Mouse (Mus musculus) thymus, adult 18-20 months (tissue): Measurements from ENCODE around the gene Tmpo.

ENCODE experiments used
- DNase-seq, 2 experiments: peaks; one replicate each; pipeline ENCODE4 v3.0.0; 2022; ENCODE audit warnings: mixed read lengths in 2 of 2

Gene Tmpo

DNA sequence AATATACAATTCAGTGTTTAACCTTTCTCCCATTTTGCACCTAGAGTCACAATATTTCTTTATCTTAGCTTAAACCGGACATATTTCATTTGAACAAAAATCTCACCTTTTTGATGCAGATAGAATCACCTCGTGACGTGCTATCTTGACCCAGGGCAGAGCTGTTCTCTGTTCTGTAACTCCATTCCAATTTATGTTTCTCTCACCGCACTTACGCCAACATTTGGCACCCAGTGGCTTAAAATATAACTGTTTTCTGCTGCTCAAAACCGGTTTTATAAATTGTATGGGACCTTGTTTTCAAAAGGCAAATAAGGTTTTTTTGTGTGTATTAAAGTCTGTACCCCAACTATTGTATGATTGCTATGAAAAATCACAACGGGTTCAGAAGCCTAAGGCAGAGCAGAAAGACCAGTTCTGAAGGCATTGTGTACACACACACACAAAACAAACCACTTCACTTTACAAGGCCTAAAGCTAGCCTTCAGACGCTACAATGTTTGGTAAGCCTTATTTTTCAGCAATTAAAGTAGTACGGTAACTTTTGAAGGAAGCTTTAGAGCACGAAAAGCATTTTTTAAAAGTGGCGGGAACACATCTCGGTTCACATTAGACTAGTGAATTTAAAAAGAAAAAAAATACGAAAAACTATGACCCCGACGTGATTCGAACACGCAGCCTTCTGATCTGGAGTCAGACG is at the start of gene Tmpo:
Tmpo (minus strand) TSS at position 555 of the 700 bp plus-strand sequence.
- no peak for DNase-seq

- DNase-seq, result no peak
Measured at GRCm38 (mm10) chr10:91230400-91230799, 49.3 kb upstream of the Tmpo start.

DNA sequence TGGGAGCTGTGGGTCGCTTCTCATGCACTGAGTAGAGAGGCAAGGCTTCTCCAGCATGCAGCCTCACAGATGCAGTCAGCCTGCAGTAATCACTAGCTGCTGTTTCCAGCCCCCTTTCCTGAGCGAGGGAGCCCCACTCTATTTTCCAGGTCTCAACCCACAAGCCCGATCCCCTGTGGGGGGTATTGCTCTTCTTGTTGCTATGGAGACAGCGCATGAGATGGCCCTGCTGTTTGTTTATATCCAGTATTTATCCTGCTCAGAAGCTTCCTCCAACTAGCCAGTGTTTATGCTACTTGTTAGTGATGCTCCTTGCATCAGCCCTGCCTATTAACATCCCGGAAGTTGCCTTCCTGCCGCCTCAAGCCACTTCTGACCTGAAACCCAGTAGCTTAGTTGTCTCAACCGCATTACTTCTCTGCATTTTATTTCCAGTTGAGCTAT is 48.4 kb upstream of the Tmpo start:
- no peak for DNase-seq

DNA sequence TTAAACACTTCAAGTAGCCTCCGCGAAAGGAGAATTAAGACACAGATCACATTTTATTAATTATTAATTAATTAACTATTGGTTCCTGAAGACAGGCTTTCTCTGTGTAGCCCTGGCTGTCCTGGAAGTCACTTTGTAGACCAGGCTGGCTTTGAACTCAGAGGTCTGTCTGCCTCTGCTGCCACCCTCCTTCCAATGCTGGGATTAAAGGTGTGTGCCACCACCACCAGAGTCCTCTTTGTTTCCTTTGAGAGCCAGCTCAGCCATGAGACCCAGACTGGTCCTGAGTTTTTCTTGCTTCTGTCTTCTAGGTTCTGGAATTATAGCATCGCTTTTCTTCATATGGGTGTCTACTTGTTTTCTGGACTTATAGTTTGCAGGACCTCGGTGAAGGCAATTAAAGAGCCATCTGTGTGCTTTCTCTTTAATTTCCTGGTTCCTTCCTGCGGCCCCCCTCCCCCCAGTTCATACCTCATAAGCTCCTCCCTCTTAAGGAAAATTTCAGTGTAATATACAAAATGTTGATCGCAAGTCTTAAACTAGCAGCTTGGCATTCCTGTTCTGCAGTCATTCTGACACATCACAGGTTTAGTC is 47.9 kb upstream of the Tmpo start:
- no peak for DNase-seq

DNA sequence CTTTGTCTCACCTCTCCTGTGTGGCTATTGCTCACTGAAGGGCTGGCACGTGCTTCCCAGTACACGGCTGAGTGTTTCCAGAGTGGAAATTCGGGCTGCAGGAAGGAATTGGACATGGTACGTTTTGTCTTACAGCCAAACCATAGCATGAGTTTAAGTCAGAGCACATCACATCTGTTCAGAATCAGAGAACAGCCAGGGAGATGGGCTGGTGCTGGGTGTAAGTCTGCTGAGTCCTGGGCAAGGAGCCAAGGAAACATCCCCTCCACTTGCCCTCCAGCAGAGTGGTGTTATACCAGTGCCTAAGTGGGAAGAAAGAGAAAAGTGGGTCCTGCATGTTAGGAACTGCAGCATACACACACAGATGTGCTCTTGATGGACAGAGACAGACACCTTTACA is 45.9 kb upstream of the Tmpo start:
- no peak for DNase-seq

DNA sequence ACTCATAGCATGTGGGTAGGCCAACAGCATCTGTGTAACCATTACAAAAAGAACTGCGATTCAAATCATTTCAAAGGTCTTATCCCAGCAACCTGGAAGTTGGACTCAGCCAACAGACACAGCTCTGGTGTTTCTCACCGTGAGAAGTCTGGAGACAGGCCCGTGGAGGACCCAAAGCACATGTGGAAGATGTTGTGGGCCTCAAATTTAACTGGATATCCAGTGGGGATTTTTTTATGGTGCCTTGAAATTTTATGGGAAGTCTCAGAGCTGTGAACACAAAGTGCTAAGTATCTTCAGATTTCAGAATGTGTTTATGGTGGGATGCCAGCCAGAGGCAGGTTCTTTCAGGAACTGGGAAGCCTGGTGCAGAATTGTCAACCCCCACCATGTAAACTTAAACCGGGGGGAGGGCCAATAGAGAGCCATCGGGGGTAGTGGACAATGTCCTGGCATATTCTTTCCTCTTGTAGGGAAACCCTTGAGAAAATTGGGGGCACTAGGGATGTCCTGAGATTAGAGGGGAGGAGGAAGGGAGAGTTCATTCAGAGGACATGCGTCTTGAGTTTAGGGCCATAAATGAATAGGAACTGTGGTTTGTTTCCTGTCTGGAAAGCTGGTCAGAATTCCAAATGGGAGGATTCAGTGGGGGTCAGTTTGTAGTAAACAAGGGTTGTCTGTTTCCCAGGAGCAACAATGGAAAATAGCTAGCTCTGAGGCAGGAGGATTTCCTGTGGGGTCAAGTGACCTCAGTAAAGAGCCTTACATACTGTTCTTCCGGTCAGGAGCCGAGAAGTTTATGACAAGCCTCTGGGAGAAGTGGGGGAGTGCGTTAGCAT is 41.5 kb upstream of the Tmpo start:
- DNase-seq, result no peak

- no peak for DNase-seq
Measured at GRCm38 (mm10) chr10:91208899-91209667, 28.0 kb upstream of the Tmpo start.

DNA sequence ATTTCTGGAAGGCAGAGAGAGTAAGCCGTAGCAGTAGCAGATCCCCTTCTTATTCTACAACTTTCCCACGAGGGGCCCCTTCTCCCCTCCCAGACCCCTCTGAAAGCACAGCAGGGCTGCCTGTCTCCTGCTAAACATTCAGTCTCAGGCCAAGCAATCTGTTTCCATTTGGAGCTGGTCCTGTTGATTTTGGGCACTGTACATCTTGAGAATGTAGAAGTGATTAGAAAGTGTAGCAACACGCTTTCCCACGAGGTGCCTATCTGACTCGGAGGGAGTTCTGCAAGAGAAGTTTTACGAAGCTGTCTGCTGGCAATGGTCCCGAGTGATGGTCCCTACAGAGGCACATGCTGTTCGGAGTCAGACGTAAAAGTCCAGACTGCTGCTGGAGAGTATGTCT is 27.3 kb upstream of the Tmpo start:
- no peak for DNase-seq

DNA sequence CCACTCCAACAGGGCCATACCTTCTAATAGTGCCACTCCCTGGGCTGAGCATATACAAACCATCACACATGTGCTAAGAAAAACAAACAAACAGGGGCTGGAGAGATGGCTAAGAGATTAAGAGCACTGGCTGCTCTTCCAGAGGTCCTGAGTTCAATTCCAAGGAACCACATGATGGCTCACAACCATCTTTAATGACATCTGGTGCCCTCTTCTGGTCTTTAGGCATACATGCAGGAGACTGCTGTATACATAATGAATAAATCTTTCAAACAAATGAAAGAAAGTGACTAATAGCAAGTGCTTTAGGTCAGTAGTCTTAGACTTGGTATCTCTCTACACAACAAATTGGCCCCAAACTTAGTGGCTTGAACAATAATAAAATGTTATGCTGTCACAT is 26.2 kb upstream of the Tmpo start:
- DNase-seq, result no peak

- no peak for DNase-seq
Measured at GRCm38 (mm10) chr10:91205632-91206031, 24.5 kb upstream of the Tmpo start.

DNA sequence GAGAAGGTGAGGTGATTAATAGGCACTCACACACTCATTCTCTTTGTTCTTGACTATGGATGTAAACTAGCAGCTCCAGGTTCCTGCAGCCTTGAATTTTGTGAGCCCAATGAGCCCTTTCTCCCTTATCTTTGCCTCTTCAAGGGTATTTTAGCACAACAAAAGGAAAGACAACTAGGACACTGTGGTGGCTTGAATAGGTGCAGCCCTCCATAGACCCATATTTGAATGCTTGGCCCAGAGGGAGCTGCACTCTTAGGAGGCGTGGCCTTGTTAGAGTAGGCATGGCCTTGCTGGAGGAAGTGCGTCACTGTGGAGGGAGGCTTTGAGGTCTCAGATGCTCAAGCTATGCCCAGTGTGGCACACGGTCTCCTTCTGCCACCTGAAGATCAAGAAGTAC is 19.5 kb upstream of the Tmpo start:
- DNase-seq, result no peak

DNA sequence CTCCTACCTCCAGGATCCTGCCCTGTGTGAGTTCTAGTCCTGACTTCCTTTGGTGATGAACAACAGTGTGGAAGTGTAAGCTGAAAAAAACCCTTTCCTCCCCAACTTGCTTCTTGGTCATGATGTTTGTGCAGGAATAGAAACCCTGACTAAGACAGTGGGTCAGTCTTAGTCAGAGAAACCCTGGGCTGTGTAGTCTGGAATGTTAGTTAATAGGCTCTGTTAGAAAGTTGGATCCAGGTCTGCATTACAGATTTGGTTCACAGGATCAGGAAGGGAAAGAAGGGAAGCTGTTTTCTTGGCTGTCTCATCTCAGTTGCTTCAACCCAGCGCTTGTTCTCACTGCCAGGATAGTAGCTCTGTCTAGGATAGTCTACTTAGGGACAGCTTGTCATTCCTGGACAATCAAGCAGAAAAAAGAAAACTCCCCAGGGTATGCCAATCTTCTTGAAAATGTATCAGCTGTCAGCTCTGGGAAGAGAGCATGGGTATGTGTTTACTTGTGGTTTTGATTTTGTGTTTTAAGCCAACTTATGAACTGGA is 18.2 kb upstream of the Tmpo start:
- DNase-seq, result no peak

GRCm38 (mm10) chr10:91197704-91198103 is 16.6 kb upstream of the Tmpo start:
- DNase-seq, result no peak

DNA sequence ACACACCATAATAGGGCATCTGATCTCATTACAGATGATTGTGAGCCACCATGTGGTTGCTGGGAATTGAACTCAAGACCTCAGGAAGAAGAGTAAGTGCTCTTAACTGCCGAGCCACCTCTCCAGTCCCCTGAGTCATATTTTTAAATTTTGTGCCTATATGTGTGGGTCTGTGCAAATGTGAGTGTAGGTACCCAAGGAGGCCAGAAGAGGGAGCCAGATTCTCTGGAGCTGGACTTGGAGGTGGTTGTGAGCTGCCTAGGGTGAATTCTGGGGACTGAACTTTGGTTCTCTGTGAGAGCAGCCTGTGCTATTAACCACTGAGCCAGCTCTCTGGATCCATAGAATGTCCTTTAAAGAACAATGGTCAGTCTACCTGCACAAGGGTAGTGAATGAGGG is 15.7 kb upstream of the Tmpo start:
- no peak for DNase-seq

- no peak for DNase-seq
Measured at GRCm38 (mm10) chr10:91195680-91196079, 14.6 kb upstream of the Tmpo start.

DNA sequence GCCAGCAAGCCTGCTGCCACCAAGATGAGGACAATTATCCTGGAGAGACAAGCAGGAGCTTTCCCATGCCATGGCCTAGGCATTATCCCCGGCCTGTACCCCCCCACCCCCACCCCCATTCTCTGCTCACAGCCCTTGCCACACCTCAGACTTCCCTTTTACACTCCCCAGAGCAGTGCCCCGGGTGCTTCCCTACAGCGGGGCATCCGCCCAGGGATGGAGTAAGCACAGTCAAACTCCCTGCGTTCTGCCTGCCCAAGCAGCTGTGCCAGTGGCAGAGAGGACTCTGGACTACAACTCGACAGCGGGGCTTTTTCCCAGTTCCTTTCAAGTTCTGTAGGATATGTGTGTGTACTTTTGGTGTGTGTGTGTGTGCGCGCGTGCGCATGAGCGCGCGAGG is 14.0 kb upstream of the Tmpo start:
- no peak for DNase-seq

DNA sequence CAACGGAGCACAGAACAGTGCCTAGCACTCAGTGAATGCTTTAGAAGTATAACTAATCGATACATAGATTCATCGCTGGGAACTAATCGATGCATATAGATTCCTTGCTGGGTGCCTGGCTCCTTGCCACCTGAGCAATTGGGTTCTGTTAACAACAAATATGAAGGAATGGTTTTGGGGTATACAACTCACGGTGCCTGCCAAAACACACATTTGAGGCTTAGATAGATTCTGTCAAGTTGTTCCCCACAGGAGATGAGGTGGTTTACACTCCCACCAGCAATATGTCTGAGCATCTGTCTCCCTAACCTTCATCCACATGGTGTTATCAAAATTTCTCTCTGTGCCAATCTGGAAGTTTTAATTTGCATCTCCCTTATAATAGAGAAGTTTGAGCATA is 10.7 kb upstream of the Tmpo start:
- DNase-seq, result no peak

DNA sequence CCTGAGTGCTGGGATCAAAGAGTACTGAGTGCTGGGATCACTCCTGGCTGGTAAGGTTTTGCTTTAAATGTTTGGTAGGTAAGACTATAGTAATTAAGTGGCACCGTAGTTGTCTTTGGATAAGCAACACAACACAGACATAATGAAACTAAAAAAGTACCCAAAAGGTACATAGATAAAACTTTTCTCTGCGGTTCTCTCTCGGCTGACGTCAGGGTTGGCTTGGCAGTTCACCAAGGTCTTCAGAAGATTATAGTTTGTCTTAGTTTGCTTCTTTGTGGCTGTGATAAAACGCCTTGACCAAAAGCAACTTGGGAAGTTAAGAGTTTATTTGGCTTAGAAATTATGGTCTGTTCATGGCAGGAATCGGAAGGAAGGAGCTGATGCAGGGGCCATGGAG is 8.4 kb upstream of the Tmpo start:
- no peak for DNase-seq

DNA sequence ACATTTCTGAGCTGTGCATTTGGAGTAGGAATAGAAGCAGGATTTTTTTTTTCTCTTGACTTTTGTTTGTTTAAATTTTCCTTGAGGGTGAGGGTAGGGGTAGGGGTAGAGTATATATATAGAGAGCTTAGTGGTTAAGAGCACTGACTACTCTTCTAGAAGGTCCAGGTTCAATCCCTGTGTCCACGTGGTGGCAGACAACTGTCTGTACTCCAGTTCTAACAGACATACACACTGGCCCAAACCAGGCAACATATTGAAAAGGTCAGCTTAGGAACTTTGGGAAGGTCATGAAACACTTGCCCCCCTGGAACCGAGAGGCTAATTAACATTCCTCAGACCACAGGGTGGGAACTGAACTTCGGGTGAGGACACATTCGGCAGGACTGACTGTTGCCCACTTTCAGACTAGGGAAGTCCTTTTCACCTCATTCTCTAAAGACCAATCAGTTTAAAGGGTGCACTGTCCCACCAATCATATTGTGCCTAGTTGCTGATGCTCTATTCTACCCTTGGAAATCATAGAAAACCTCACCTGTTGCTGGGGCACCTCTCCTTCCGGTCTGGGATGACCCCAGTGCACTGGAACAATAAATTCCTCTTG is 7.7 kb upstream of the Tmpo start:
- no peak for DNase-seq

DNA sequence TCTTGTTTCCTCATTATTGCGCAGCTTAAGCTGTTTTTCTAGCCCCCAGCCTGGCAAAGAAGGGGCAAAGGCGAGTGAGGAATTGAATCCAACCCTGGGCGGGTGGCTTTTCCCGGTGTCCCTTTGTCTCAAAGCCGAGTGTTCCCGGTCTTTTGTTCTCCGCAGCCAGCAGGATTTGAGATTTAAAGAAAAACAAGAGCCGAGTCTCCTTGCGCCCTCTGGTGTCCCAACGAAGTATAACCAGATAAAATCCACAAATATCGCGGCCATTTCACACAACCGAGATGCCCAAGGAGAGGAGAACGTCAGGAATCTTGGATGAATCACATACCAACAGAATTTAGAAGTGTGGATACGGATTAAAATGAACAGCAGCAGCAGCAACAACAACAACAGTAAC is 6.8 kb upstream of the Tmpo start:
- DNase-seq, result peak; percentile 34 to 57

DNA sequence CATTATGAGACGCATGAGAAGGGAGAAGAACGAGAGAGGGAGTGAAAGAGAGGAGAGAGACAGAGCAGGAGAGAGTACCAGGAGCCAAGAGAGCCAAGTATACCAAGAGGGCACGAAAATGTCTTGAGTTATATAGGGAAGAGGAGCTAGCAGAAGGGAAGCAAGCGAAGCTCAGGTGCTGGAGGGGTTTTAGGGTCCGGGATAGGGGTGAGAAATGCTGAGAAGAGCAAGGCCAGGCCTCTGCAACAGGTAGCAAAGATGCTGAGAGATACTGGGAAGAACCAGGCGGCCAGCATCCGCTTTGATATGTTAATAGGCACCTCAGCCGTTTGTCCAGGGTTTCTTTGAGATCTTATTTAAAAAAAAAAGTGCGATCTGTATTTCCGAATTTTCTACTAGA is 6.2 kb upstream of the Tmpo start:
- no peak for DNase-seq

DNA sequence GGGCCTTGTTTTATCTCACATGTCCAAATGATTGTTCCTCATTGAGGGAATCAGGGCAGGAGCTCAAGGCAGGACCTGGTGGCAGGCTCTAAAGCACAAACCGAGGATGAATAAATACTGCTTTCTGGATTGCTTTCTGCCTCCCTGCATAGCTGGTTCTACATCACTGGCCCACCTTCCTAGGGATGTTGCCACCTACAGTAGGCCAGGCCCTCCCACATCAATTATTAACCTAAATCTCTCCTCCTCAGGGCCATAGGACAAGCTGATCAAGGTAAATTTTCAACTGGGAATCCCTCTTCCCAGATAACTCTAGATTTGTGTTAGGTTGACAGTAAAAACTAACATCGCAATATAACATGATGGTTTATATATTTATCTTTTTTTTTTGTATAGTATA is 4.6 kb upstream of the Tmpo start:
- no peak for DNase-seq
